Mouse (Mus musculus): ENCODE measurements around the gene Gm20219.

DNA sequence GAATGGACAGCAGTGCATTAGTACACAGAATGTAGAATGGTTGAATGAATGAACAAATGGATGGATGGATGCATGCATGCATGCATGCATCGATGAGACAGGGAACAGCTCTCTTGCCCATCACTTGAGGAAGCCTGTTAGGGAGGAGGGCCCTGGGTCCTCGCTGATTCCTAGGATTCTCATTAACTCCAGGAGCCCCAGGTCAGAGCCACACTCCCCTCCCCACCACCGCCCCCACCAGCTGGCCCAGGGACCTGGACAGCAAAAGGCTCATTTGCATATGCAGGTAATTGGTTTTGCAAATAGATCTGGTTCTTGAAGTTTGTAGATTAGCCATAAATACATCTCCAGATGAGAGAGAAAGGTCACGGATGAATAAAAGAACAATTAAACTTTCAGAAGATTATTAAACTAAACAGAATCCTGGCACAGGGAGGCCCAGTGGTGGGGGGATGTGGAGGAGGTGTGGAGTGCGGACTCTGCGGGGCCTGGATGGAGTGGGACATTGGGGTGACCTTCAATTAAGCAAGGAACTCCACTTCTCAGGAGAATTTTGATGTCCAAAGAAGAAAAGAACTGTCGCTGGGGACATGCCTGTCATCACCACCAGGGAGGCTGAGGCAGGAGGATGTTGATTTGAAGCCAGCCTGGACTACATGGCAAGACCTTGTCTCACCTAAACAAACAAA lies 9.3 kb downstream of the Gm20219 start:
- TF ChIP-seq CHD2 (IDR thresholded peaks at IDR 0.05; ENCODE audit: low read depth, low read length), result no peak
- no peak for TF ChIP-seq ZC3H11A (IDR thresholded peaks at IDR 0.05; ENCODE audit: borderline replicate concordance, low read depth, low read length)
- no peak for TF ChIP-seq HCFC1 (IDR thresholded peaks at IDR 0.05; ENCODE audit: borderline replicate concordance, insufficient read depth, low read length)
